Mouse (Mus musculus): ENCODE data around the gene Slc10a7. TPM values are rescaled to one million over a fixed set of nuclear protein-coding genes. Genes with fewer than 3 reads are reported as not detected.
"Not testable (repeated sequence)": the region's sequence is repeated elsewhere in the genome, so short reads cannot be mapped to it uniquely, and the experiment has no call there.

The Slc10a7 gene
- total RNA-seq (2015; ENCODE audit: low replicate concordance) = 19.5 and 36.0 TPM in 2 replicates
- total RNA-seq (2017; ENCODE audit: low replicate concordance) = 14.1 and 15.9 TPM in 2 replicates

- ATAC-seq (replicated peaks; ENCODE audit: low FRiP score, poor library complexity, severe bottlenecking) = peak; percentile 87
Observed at GRCm38 (mm10) chr8:78509273-78510031, at the start of gene Slc10a7. Slc10a7 (plus strand) TSS chr8:78509346.

- ATAC-seq (replicated peaks; ENCODE audit: low FRiP score, poor library complexity, severe bottlenecking) = no peak
Observed at GRCm38 (mm10) chr8:78463941-78464340, 45.2 kb upstream of the Slc10a7 start.

GRCm38 (mm10) chr8:78467889-78468288 is 41.3 kb upstream of the Slc10a7 start:
- ATAC-seq (replicated peaks; ENCODE audit: low FRiP score, poor library complexity, severe bottlenecking) = no peak

- no peak for ATAC-seq (replicated peaks; ENCODE audit: low FRiP score, poor library complexity, severe bottlenecking)
Observed at GRCm38 (mm10) chr8:78477051-78477829, 31.9 kb upstream of the Slc10a7 start.

GRCm38 (mm10) chr8:78489733-78490132 is 19.4 kb upstream of the Slc10a7 start:
- no peak for ATAC-seq (replicated peaks; ENCODE audit: low FRiP score, poor library complexity, severe bottlenecking)

DNA sequence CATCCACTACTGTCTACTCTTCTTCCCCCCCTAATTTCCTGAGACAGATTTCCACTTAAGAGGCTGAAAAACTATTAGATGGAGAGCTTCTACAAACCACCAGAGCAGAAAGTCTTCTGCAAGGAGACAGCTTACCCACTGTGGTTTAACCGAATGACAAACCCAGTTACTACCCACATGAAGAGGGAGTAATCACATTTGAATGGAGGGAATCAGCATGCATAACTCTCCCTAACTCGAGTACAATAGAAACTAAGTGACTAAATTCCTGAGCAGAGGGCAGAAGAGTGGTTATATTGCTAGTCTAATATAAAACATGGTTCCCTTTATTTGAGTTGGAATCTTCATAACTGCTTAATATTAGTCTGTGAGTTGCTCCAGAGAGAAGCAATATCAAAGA is 16.1 kb upstream of the Slc10a7 start:
- ATAC-seq (replicated peaks; ENCODE audit: low FRiP score, poor library complexity, severe bottlenecking) = no peak

- not testable (repeated sequence) for ATAC-seq (replicated peaks; ENCODE audit: low FRiP score, poor library complexity, severe bottlenecking)
Observed at GRCm38 (mm10) chr8:78496273-78496672, 12.9 kb upstream of the Slc10a7 start.

DNA sequence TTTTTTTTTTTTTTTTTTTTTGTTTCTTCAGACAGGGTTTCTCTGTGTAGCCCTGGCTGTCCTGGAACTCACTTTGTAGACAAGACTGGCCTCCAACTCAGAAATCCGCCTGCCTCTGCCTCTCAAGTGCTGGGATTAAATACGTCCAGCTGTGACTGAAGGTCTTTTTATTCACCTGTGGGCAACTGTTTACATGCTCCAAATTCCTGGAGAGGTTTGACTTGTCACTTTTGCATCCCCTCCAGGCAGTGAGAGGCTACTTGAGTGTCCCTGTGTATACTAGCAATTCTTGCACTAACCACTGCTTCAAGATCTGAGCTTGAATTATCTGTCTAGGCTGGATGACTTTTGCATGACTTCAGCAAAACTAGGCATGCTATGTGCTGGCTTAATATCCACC is 6.4 kb upstream of the Slc10a7 start:
- no peak for ATAC-seq (replicated peaks; ENCODE audit: low FRiP score, poor library complexity, severe bottlenecking)

GRCm38 (mm10) chr8:78507979-78508718 is 997 bp upstream of the Slc10a7 start:
- 0 out of 2 replicates have a peak, but pooled peaks have one; percentile 18 for ATAC-seq (replicated peaks; ENCODE audit: low FRiP score, poor library complexity, severe bottlenecking)

DNA sequence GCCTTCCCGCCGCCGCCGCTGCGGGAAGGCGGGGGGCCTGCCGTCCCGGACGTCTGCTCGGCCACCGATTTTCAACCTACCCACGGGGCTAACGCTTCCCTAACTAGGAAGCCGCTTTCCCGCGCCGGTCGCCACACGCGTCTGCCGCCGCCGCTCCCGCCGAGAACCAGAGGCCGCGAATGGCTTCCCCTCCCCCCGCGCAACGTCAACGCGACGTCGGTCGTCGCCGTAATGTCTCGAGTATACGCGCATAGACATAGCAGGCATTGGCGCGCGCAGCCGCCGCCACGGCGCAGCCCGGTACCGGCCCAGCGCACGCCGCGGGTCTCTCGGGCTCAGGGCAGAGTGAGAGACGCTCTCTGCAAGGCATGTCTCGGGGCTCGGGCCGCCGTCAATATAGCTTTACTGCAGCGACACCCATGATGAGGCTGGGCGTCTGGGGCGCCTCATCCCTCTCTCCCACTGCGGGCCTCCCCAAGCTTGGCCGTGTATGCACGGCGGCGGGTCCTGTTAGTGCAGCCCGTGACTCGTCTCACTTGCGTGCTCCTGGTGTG is 350 bp upstream of the Slc10a7 start, which contains the start of gene Rbmxl1:
Gene Rbmxl1, minus strand, starts transcription at position 180 of the 554 bp plus-strand sequence.
- peak; percentile 79 for ATAC-seq (replicated peaks; ENCODE audit: low FRiP score, poor library complexity, severe bottlenecking)

DNA sequence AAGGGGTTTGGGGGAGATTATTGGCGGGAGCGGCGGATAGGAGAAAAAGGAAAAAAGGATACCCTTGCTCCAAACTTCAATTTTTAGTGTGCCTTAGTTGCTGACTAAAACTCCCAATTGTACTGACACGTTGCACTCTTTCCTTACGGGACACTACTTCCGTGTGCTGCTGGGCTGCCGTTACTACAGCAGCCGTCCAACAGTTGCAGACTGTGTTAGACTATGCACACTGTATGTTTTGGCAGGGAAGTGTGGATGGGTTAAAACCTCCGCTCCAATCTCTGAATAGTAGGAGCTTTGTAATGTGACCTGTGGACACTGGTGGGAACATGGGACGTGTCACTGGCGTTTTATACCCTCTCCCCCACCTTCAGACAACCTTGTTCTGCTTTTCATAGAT is 948 bp downstream of the Slc10a7 start:
- 0 out of 2 replicates have a peak, but pooled peaks have one; percentile 17 for ATAC-seq (replicated peaks; ENCODE audit: low FRiP score, poor library complexity, severe bottlenecking)

DNA sequence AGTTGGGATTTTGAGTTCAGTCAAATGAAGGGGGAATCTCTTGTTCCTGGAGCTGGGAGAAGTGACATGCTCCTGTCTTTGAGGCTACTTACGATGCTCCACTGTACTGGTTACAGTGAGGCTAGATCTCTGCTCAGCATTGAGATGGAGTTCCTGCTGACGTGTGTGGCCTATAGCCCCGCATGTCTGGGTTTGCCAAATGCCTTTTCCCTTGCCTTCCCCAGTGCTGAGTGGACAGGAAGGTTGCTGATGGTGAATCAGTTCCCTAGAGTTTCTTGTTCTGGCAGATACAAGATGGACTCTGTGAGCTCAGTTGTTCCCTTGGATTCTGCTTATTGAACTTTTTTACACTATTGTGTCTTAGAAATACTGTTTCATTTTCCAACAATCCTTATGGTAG is 1.8 kb downstream of the Slc10a7 start:
- no peak for ATAC-seq (replicated peaks; ENCODE audit: low FRiP score, poor library complexity, severe bottlenecking)

DNA sequence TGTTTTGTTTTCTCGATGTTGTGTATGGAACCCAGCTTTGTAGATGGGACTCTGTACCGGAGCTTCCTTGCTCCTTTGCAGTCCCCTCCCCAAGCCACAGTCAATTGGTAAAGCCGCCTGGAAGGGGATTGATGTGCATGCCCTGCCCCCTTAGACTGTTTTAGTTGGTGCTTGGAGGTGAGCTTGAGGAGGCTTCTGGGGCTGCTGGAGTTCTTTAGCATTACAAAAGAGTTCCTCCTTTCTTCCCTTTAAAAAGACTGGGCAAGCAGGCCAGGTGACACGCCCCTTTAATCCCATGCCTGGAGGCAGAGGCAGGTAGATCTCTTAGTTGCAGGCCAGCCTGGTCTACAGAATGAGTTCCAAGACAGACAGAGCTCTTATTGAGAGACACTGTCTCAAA is 4.0 kb downstream of the Slc10a7 start:
- no peak for ATAC-seq (replicated peaks; ENCODE audit: low FRiP score, poor library complexity, severe bottlenecking)

DNA sequence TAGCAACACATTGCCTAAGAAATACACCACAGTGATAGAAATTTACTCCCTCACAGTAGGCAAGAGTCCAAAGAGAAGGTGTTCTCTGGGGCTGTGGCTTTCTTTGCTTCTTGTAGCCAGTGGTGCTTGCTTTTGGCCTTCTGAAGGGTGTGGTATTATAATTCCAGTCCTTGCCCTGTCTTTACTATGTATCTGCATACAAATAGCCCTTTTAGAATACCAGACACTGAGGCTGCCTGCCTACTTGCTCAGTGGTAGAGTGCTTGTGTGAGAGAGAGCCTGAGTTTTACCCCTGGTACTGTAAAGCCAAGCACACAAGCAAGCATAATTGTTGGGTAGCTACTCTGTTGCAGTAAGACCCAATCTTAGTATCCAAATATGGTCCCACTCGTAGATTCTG is 5.6 kb downstream of the Slc10a7 start:
- ATAC-seq (replicated peaks; ENCODE audit: low FRiP score, poor library complexity, severe bottlenecking) = no peak

- no peak for ATAC-seq (replicated peaks; ENCODE audit: low FRiP score, poor library complexity, severe bottlenecking)
Observed at GRCm38 (mm10) chr8:78515132-78515531, 6.0 kb downstream of the Slc10a7 start.

DNA sequence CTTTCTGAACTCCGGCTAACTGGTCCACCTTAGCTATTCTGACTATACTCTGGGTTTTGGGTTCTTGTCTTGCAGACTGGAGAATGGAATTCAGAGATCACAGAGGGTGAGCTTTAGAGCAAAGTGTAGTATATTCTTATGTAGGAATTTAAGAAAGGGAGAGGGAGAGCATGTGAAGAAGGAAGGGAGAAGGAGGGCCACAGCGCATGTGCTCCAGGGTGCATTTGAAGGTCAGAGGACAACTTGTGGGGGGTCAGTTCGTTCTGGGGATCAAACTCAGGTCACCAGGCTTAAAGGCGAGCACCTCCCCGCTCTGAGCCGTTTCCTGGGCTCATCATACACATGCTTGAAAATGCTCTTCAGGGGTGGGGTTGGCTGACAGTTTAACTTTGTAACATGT is 24.8 kb downstream of the Slc10a7 start:
- no peak for ATAC-seq (replicated peaks; ENCODE audit: low FRiP score, poor library complexity, severe bottlenecking)

DNA sequence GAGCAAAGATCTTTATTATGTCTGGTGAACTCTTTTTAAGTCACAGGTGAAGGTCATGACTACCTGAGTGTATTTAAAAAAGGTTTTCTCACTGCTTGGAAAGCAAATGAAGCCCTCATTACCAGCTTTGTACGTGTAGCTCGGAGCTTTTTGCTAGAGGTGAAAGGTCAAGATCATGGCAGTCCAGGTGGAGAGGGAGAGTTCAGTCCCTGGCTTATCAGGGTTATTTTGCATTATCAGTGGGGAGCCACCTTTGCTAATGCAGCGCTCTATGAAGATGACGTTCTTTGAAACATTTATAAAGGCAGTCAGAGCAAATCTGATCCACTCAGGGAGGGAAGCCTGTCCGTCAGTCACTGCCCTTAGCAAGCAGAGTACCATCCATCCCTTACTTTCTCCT is 27.6 kb downstream of the Slc10a7 start:
- ATAC-seq (replicated peaks; ENCODE audit: low FRiP score, poor library complexity, severe bottlenecking) = no peak

DNA sequence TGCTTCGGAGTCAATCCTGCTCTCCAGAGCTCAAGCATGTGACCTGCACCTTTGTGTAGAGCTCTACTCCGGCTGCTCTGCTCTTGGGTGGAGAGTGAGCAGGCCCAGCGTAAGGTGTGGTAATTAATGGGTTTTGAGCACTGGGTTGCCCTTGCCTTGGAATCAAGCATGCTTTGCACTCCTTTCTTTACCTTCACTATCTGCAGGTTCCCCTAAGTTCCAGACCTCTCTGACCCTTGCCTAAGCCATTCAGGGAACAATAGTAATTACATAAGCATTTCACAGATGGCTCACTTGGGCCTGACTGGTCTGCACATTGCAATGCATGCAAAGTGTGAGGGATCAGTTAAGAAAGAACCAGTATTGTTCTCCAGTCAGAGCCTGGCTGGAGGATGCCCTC is 28.6 kb downstream of the Slc10a7 start:
- ATAC-seq (replicated peaks; ENCODE audit: low FRiP score, poor library complexity, severe bottlenecking) = no peak

- not testable (repeated sequence) for ATAC-seq (replicated peaks; ENCODE audit: low FRiP score, poor library complexity, severe bottlenecking)
Observed at GRCm38 (mm10) chr8:78542670-78543069, 33.5 kb downstream of the Slc10a7 start.

GRCm38 (mm10) chr8:78543621-78544020 is 34.5 kb downstream of the Slc10a7 start:
- no peak for ATAC-seq (replicated peaks; ENCODE audit: low FRiP score, poor library complexity, severe bottlenecking)
